Mouse (Mus musculus): ENCODE measurements around the gene Klf12.

The Klf12 gene

DNA sequence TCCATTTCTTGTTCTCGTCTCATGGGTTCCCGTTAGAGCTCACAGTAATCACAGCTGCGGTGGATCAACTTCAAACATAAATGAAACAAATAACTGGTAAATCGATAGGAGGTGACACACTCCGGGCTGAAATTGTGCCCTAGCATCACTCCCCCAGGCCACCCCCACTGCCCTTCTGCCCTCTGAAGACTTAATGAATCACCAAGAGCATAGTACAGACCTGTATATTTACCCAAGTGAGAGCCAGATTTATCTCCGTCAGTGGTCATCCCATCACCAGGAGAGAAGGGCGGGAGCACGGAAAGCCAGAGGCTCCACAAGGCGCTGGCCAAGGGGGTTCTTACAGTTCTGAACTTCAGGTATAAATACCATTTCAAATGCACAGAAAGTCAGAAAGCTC, 150.2 kb downstream of the Klf12 start:
- no peak for DNase-seq (ENCODE audit: low spot score in 2 of 2)

- no peak for DNase-seq (ENCODE audit: low spot score in 2 of 2)
Measured at GRCm38 (mm10) chr14:100132479-100132878, 152.0 kb downstream of the Klf12 start.

- DNase-seq (ENCODE audit: low spot score in 2 of 2), result no peak
Measured at GRCm38 (mm10) chr14:100126126-100126525, 158.4 kb downstream of the Klf12 start.

DNA sequence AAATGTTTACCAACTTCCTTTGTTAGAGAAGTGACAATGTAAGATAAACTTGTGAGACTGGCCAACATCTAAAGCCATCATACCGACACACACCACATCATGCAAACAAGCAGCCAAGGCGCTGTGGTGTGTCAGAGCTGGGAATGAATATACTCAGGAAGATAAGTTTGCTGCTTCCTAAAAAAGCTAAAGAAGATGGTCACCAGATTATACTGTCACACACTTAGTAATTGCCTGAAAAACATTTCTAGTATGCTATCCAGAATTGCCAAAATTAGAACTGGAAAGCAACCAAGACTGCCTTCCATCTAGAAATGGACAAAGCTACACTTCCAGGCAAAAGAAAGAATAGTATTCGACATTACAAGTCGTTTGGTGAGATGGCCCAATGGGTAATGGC, 163.4 kb downstream of the Klf12 start:
- DNase-seq (ENCODE audit: low spot score in 2 of 2), result no peak

GRCm38 (mm10) chr14:100119866-100120265, 164.6 kb downstream of the Klf12 start:
- DNase-seq (ENCODE audit: low spot score in 2 of 2), result no peak

DNA sequence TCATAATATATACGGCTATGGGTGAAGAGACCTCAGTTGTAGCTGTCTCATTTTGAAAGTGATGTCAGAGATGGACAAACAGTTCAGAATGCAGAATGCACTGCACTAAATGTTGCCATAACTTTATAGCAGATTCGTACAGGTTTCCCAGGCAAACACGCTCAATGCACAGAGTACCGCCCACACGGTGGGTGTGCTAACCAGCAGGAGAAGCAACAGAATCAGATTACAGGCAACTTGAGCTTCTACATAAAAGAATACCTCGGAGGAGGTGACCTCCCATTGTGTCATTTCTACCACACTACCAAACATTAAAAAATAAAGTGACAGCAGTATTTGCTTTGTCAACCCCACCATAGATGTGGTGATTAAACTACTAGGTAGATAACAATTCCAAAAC, 171.1 kb downstream of the Klf12 start:
- no peak for DNase-seq (ENCODE audit: low spot score in 2 of 2)

- no peak for DNase-seq (ENCODE audit: low spot score in 2 of 2)
Measured at GRCm38 (mm10) chr14:100111735-100112134, 172.7 kb downstream of the Klf12 start.

GRCm38 (mm10) chr14:100109563-100109962, 174.9 kb downstream of the Klf12 start:
- no peak for DNase-seq (ENCODE audit: low spot score in 2 of 2)

- DNase-seq (ENCODE audit: low spot score in 2 of 2), result no peak
Measured at GRCm38 (mm10) chr14:100105570-100105969, 178.9 kb downstream of the Klf12 start.

GRCm38 (mm10) chr14:100104818-100105217, 179.7 kb downstream of the Klf12 start:
- no peak for DNase-seq (ENCODE audit: low spot score in 2 of 2)

GRCm38 (mm10) chr14:100103818-100104217, 180.7 kb downstream of the Klf12 start:
- DNase-seq (ENCODE audit: low spot score in 2 of 2), result no peak

GRCm38 (mm10) chr14:100097208-100098189, 187.0 kb downstream of the Klf12 start:
- DNase-seq (ENCODE audit: low spot score in 2 of 2), result no peak

DNA sequence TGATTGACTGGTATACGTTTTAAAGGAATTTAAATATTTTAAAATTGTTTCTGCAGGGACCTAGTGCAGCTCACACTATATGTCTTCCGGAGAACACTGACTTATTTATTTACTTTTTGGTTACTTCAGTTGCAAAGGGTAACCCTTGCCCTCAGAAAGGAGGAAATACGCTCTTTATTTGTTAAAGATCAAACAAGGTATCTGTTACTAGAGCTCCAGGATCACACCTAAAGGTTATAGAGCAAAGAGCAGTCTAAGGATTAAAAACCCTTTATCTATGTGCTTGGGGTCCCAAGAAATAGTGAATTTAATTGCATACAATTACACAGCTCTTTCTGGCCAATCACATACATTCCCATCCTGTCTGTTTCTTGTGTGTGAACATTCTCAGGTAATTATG, 188.7 kb downstream of the Klf12 start:
- no peak for DNase-seq (ENCODE audit: low spot score in 2 of 2)

- DNase-seq (ENCODE audit: low spot score in 2 of 2), result no peak
Measured at GRCm38 (mm10) chr14:100090517-100090916, 194.0 kb downstream of the Klf12 start.

DNA sequence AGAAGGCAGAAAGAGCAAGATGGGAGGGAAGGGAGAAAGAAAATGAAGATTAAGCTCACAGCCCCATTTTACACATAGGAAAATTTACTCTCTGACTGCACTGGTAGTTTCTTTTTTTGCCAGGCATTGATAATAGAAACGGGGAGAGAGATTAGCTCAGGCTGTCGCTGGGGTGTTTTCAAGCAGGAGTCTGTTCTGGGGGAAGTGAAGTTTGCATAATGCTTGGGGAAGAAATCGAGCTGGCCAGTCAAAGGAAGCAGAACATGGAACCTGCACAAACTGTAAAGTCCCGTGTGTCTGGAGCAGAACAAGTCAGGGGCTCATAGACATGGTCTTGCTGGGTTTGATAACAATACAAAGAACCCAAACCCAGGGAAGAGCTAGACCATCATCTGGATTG, 204.9 kb downstream of the Klf12 start:
- DNase-seq (ENCODE audit: low spot score in 2 of 2), result no peak

DNA sequence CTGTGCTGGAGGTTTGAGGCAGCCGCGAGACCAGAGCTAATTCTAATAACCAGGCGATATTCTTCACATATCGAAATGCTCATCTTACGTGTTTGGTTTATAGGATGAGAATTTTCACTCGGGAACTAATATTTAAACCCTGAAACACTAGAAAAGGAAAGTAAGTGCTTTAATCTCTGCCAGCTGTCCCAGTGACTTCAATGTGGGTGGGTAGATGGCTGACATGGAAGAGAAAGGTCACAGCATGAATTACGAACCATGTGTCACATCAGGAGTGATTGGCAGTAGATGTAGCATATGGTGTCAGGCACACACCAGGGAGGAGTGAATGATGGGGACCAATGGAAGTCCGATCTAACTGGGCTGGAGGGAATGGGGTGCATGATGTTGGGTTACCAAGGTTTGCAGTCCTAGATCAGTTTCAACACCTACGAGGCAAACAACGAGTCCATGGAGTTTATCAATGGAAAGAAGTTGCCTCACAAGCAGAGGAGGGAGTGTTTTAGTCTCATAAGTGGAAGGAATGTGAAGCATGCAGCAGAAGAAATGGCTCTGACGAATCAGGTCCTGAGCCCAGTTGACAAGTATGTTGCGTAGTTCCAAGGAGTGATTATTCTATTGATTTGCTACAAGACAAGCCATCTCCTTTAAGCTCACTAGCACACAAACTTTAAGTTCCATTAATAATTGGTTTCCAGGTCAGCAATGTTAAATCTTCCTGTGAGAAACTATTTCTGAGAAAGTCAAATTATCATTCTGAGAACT, 211.9 kb downstream of the Klf12 start:
- no peak for DNase-seq (ENCODE audit: low spot score in 2 of 2)

DNA sequence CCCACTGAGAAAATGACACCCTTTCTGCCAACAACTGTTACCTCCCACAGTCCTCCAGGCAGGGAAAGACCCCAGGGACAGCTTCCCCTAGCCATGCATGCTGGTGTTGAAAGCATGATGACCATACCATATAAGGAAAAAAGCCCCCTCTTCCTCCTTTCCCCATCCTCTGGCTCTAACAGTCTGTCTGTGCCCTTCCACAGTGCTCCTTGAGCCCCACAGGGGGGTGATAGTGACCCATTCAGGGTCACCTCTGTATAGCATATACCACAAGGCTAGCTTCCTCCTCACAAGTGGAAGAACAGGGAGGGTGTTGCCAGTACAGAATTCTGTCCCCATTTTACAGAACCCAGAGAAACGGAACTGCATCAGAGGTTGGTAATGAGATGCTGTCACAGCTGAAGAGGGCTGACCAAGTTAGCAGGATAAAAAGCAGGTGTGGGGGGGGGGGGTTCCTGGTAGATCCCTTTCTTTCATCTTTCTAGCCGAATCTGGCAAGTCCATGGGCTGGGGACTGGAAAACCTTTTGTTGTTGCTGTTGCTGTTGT, 214.9 kb downstream of the Klf12 start:
- DNase-seq (ENCODE audit: low spot score in 2 of 2), result no peak

GRCm38 (mm10) chr14:100068715-100069114, 215.8 kb downstream of the Klf12 start:
- no peak for DNase-seq (ENCODE audit: low spot score in 2 of 2)

DNA sequence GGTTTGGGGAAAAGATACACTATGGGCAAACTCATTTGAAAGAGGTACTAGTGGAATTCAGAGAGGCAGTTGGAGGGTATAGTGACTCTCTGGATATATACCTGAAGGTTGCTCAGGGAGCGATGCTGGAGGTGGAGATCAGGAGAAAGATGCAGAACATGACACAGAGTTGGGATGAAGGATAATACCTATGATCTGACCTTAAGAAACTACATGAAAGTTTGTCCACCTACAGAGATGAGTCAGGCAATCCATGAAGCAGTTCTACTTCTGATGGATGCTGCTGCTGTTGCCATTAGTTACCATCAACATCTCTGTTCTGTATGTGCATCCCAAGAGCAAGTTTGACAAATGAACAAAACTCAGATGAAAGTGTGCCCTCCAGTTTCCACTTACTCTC, 222.0 kb downstream of the Klf12 start:
- DNase-seq (ENCODE audit: low spot score in 2 of 2), result no peak

DNA sequence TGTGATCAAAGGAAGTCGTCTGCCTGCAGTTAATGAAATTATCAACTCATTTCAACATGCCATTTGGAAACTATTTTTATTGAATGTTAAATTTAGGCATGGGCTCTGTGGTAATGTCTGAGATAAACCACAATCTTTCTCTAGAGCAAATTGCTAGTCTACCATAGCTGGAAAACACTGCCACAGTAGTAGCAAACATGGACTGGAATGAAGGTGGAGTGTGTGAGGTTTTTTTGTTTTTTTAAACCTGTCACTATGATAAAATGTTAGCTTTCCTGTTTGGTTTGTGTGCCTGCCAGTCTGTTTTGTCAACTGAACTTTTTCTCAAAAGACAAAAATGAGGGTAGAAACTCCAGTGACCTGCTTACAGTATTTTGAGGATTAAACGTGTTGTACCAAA, 230.3 kb downstream of the Klf12 start:
- no peak for DNase-seq (ENCODE audit: low spot score in 2 of 2)

- DNase-seq (ENCODE audit: low spot score in 2 of 2), result no peak
Measured at GRCm38 (mm10) chr14:100053456-100053855, 231.0 kb downstream of the Klf12 start.

DNA sequence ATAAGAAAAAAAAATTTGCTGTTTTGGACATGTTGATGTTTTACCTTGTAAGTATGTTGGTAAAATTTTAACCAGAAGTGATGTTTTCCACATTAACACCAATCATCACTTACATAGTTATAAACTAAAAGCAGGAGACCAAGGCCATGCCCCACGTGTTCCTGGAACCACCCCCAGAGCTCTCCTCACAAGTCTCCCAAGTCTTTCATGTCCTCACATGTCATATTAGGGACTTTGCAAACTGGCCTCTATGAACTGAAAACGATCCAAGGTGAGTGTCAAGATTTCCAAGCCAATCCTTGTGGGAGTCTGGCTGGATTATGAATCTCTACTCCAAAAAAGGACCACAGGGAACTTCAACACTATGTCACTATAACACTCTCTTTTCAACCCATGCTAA, 231.6 kb downstream of the Klf12 start:
- DNase-seq (ENCODE audit: low spot score in 2 of 2), result no peak

DNA sequence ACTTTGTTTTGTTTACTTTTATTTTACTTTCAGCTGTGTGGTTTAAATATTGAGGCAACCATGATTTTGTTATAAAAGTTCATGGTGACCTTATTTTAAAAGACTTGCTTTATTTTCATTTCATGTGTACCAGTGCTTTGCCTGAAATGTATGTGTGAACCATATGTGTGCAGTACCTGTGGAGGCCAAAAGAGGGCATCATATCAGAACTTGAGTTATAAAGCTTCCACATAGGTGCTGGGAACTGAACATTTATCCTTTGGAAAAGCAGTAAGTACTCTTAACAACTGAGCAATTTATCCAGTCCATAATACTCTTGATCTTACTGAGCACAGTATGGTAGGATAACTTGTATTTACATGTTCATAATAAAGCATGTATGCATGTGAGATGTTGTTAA, 239.0 kb downstream of the Klf12 start:
- no peak for DNase-seq (ENCODE audit: low spot score in 2 of 2)
